Mouse (Mus musculus) kidney, adult 2 months (tissue): ENCODE measurements at regions not wholly inside any gene's neighbourhood (a gene's known extent, or its start where the extent isn't known, plus 50 kb on each side); places are given as distances from the start of the nearest gene placed in this dataset.

Source experiments
- DNase-seq: peaks from one replicate; pipeline ENCODE4 v3.0.0; 2021
- H3K27ac ChIP-seq: fragments of 200-500 bp; 2 replicates; pipeline ENCODE4 v1.5.1; 2012; ENCODE audit warnings: low read depth, low read length, control low read depth, inconsistent platforms; ENCODE audit not compliant: insufficient read depth
- H3K27me3 ChIP-seq: fragments of 200-500 bp; replicated peaks from 2 replicates; pipeline ENCODE4 v1.6.1; 2012; ENCODE audit warnings: mild to moderate bottlenecking, moderate library complexity, low read length, inconsistent platforms; ENCODE audit not compliant: control insufficient read depth, insufficient read depth
- H3K36me3 ChIP-seq: fragments of 200-500 bp; 2 replicates; pipeline ENCODE4 v1.6.1; 2012; ENCODE audit warnings: mild to moderate bottlenecking, moderate library complexity, low read length, inconsistent platforms; ENCODE audit not compliant: control insufficient read depth, insufficient read depth
- H3K4me1 ChIP-seq: fragments of 200-500 bp; 2 replicates; pipeline ENCODE4 v1.6.1; 2011; ENCODE audit warnings: low read length; ENCODE audit not compliant: control insufficient read depth, insufficient read depth
- H3K4me3 ChIP-seq: fragments of 200-500 bp; 2 replicates; pipeline ENCODE4 v1.5.1; 2011; ENCODE audit warnings: mild to moderate bottlenecking, low read depth, low read length, control low read depth; ENCODE audit not compliant: insufficient read depth
- CTCF ChIP-seq: fragments of 200-500 bp; conservative IDR thresholded peaks from 2 replicates; pipeline ENCODE4 v1.5.1; 2011; ENCODE audit warnings: low read depth, mild to moderate bottlenecking, control low read depth, low read length, moderate library complexity, mixed read lengths; ENCODE audit not compliant: insufficient read depth, insufficient read length
- POLR2A ChIP-seq: fragments of 200-500 bp; IDR thresholded peaks from one replicate; pipeline ENCODE4 v1.6.1; 2011; ENCODE audit warnings: low read depth, low read length, control low read depth
- WGBS: fragments of 180-500 bp; shearing (Covaris S2); methylation state at CpG from one replicate; pipeline ENCODE4 v1.1.7; 2018; 5-methylcytosine and 5-hydroxymethylcytosine counted together

GRCm38 (mm10) chr3:37862756-37863155, 138.5 kb upstream of the Gm5148 start:
- DNase-seq: no peak
- TF ChIP-seq POLR2A (no peak), CTCF (no peak)
- no peak overlapping the region for H3K4me3 ChIP-seq
- H3K4me1 ChIP-seq: no peaks in the 10 kb centered on the region
- no peak overlapping the region for H3K27ac ChIP-seq
- WGBS: 96% methylated on average over 9 of the region's 9 CpGs
- no peaks in the 10 kb centered on the region for H3K36me3 ChIP-seq
- H3K27me3 ChIP-seq: no peaks in the 10 kb centered on the region

DNA sequence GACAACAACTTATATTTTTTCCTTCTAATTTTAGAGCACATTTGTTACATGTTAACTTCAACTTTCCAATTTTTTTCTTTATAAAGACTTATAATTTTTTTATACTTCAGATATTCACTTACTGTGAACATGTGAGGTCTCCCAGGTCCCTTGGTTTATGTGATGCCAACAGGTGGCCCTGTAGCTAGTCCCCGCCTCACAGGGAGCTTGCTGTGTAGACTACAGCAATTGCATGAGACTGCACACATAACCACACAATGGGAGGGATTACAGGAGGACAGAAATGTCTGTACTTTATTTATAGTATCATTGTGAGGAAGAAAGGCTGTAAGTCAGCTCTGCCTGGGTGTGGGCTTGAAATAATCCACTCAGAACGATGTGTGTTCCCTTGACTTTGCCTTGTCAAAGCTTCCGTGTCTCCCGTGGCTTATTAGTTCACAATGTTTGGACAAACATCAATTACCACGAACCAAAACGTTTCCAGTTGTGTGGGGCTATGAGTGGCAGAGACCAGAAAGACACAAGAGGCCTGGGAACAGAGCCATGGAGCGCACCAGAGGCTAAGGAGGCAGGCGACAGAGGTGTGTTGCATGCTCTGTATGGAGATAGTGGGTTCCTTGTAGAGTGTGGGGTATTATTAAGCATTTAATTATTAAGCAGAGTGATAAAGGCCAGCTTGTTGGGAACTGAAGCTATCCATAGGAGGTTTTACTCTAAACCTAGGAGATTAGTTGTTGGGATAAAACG, 136.6 kb upstream of the Gm5148 start:
- H3K36me3 ChIP-seq: no peaks in the 10 kb centered on the region
- no peaks in the 10 kb centered on the region for H3K27me3 ChIP-seq
- TF ChIP-seq CTCF (no peak), POLR2A (no peak)
- DNase-seq: no peak
- H3K4me1 ChIP-seq: no peaks in the 10 kb centered on the region
- H3K4me3 ChIP-seq: no peak overlapping the region
- H3K27ac ChIP-seq: no peak overlapping the region
- WGBS: 74% methylated on average over 9 of the region's 9 CpGs

GRCm38 (mm10) chr3:37860034-37860714, 135.9 kb upstream of the Gm5148 start:
- Histone ChIP-seq H3K36me3 (no peaks in the 10 kb centered on the region), H3K4me3 (no peak overlapping the region), H3K27me3 (no peaks in the 10 kb centered on the region), H3K4me1 (no peaks in the 10 kb centered on the region), H3K27ac (no peak overlapping the region)
- peak; percentile 19 for DNase-seq
- WGBS: 47% methylated on average over 13 of the region's 13 CpGs
- no peak for TF ChIP-seq CTCF
- no peak for TF ChIP-seq POLR2A

DNA sequence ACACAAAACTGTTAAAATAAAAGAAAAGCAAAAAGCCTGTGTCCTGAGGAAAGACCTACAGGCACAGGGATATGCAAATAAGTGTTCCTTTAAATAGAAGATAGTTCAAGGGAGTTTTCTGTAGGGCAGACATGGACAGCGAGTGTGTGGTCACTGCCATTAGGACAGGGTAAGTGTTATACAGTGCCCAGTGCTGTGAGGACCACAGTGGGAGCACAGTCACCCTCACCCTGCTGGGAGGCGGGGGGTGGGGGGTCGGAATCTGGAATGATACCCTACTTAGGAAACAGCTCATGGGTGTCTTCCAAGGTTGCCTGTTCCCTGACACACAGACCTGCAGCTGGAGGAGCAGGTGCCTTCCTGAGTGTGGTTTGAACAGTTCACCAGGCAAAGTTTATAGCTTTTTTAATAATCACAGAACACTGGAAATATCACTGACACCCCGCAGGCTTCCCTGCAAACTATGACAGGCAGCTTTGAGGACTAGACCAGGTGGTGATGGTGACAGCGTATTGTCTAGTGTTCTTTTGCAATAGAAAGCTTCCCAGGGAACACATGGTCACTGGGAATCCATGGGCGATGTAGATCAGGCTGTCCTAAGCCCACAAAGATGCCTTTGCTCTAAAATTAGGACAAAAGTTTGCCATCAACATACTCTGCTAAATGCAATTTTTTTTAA, 134.5 kb upstream of the Gm5148 start:
- DNase-seq: no peak
- Histone ChIP-seq H3K36me3 (no peaks in the 10 kb centered on the region), H3K4me1 (no peaks in the 10 kb centered on the region), H3K27me3 (no peaks in the 10 kb centered on the region), H3K4me3 (no peak overlapping the region), H3K27ac (no peak overlapping the region)
- TF ChIP-seq CTCF (no peak), POLR2A (no peak)
- WGBS: 96% methylated on average over 6 of the region's 6 CpGs

DNA sequence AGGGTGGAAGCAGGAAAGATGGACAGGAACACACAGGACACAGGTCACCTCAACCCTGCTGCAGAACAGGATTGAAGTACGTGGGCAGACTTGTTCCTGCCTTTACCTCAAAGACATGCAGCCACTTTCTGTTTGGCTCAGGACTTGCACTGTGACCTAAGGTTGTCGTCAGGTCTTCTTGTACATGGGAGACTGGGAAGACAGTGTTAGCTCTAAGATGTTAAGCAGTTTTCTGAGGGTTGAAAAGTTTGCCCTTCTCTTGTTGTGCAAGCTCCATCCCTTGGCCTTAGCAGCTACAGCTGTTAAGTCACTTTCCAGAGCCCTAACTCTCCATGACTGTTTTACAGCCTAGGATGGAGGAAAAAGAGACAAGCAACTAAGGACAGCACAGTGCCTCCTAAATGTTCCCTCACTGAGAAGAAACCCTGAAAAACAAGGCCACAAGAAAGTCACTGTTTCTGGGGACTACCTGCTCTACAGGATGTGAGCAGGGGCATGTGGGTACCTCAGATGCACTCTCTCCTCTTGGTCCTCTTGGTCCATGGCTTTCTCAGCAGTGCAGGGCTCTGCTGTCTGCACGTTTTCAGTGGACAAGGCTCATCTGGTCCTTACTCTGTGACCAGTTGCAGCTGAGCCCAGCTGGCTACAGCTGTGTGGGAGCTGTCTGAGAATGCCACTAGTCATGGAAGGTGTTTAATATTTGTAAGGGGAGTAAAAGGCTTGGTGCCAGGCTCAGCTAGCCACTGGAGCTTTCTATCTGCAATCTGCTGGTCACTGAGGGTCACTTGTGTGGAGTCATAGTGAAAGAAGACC, 122.1 kb upstream of the Gm5148 start:
- TF ChIP-seq CTCF (no peak), POLR2A (no peak)
- WGBS: 78% methylated on average over 3 of the region's 3 CpGs
- no peaks in the 10 kb centered on the region for H3K27me3 ChIP-seq
- H3K36me3 ChIP-seq: no peaks in the 10 kb centered on the region
- no peaks in the 10 kb centered on the region for H3K4me1 ChIP-seq
- H3K27ac ChIP-seq: peak overlapping the region; percentile 66
- peak; percentile 25 for DNase-seq
- H3K4me3 ChIP-seq: no peak overlapping the region

- Histone ChIP-seq H3K4me3 (no peak overlapping the region), H3K27ac (peak overlapping the region; percentile 13; the same call in 1 of the 2 replicates), H3K27me3 (no peaks in the 10 kb centered on the region), H3K4me1 (no peaks in the 10 kb centered on the region), H3K36me3 (no peaks in the 10 kb centered on the region)
- WGBS: 63% methylated on average over 11 of the region's 11 CpGs
- DNase-seq: peak; percentile 47
- TF ChIP-seq CTCF (no peak), POLR2A (no peak)
These were observed 121.2 kb upstream of the Gm5148 start for GRCm38 (mm10) chr3:37845313-37846023.
